Mouse (Mus musculus) thymus, postnatal 36 days (tissue): ENCODE results near the gene Kifc5b.
"Not testable (repeated sequence)": the region's sequence is repeated elsewhere in the genome, so short reads cannot be mapped to it uniquely, and the experiment has no call there.

Experiments used
- DNase-seq, 2 experiments: peaks; one replicate each; pipeline ENCODE4 v3.0.0; 2022; ENCODE audit warnings: mixed read lengths in 2 of 2

Kifc5b gene

GRCm38 (mm10) chr17:26972703-26973574 is 56.0 kb downstream of the Kifc5b start, which contains the start of gene Zbtb9:
Gene Zbtb9 (plus strand): TSS chr17:26973167.
- peak; percentile 96 to 98 for DNase-seq

- no peak for DNase-seq
Observed at GRCm38 (mm10) chr17:26974547-26974946, 57.7 kb downstream of the Kifc5b start.

- no peak for DNase-seq
Observed at GRCm38 (mm10) chr17:26975415-26975814, 58.5 kb downstream of the Kifc5b start.

GRCm38 (mm10) chr17:26977354-26977753 is 60.5 kb downstream of the Kifc5b start:
- not testable (repeated sequence) for DNase-seq

GRCm38 (mm10) chr17:26979426-26979825 is 62.5 kb downstream of the Kifc5b start:
- no peak for DNase-seq

- peak; percentile 32 to 37 for DNase-seq
Observed at GRCm38 (mm10) chr17:26981050-26981449, 64.2 kb downstream of the Kifc5b start.
